Mouse (Mus musculus): ENCODE measurements around the gene AC109138.7. TPM values are rescaled to one million over a fixed set of nuclear protein-coding genes. Genes with fewer than 3 reads are reported as not detected.

Gene AC109138.7
- polyA plus RNA-seq, 1 experiment from 2014 or later: not detected

- H3K4me2 ChIP-seq (ENCODE audit: low read depth, low read length): no peak overlapping the region
- H3K4me3 ChIP-seq (ENCODE audit: low read depth, low read length): no peak overlapping the region
- ATAC-seq (ENCODE audit: low read depth) (no peak), DNase-seq (ENCODE audit: low spot score) (no peak)
- H3K27me3 ChIP-seq (replicated peaks; ENCODE audit: control insufficient read depth, insufficient read depth, low read length): no peaks in the 10 kb centered on the region
- no peaks in the 10 kb centered on the region for H3K9me3 ChIP-seq (ENCODE audit: control insufficient read depth, low read length)
- 47% methylated on average over 8 of the region's 8 CpGs for WGBS
- H3K27ac ChIP-seq (replicated peaks; ENCODE audit: low read depth, low read length): no peak overlapping the region
- no peak overlapping the region for H3K9ac ChIP-seq (ENCODE audit: low read depth, low read length)
- H3K36me3 ChIP-seq (ENCODE audit: control insufficient read depth, insufficient read depth, low read length): no peaks in the 10 kb centered on the region
- no peaks in the 10 kb centered on the region for H3K4me1 ChIP-seq (ENCODE audit: control insufficient read depth, insufficient read depth, low read length)
These were observed 47.0 kb downstream of the AC109138.7 start for GRCm38 (mm10) chr19:4261038-4261698.

DNA sequence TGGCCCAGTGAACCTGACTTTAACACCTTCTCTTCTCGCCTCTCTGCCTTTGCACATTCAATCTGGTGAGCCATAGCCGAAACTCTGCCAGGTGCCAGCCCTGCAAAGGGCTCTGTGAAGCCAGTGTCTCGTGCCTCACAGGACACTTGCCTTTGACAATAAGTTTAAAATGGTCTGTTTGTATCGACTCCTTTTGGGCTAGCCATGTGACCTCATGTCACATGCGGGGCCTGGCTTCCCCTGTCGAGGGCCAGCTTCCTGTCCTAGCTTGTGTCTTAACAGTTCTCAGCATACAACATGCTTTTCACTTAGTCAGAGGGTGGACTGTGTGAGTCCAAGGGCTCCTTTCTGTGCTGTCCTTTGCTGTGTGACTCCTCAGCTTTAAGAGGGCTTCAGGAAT is 48.6 kb downstream of the AC109138.7 start:
- no peak overlapping the region for H3K4me3 ChIP-seq (ENCODE audit: low read depth, low read length)
- H3K4me1 ChIP-seq (ENCODE audit: control insufficient read depth, insufficient read depth, low read length): no peaks in the 10 kb centered on the region
- H3K4me2 ChIP-seq (ENCODE audit: low read depth, low read length): no peak overlapping the region
- H3K27me3 ChIP-seq (replicated peaks; ENCODE audit: control insufficient read depth, insufficient read depth, low read length): no peaks in the 10 kb centered on the region
- no peak overlapping the region for H3K9ac ChIP-seq (ENCODE audit: low read depth, low read length)
- ATAC-seq (ENCODE audit: low read depth): no peak
- no peaks in the 10 kb centered on the region for H3K36me3 ChIP-seq (ENCODE audit: control insufficient read depth, insufficient read depth, low read length)
- H3K27ac ChIP-seq (replicated peaks; ENCODE audit: low read depth, low read length): no peak overlapping the region
- 66% methylated on average over 6 of the region's 6 CpGs for WGBS
- H3K9me3 ChIP-seq (ENCODE audit: control insufficient read depth, low read length): no peaks in the 10 kb centered on the region
- DNase-seq (ENCODE audit: low spot score): no peak

DNA sequence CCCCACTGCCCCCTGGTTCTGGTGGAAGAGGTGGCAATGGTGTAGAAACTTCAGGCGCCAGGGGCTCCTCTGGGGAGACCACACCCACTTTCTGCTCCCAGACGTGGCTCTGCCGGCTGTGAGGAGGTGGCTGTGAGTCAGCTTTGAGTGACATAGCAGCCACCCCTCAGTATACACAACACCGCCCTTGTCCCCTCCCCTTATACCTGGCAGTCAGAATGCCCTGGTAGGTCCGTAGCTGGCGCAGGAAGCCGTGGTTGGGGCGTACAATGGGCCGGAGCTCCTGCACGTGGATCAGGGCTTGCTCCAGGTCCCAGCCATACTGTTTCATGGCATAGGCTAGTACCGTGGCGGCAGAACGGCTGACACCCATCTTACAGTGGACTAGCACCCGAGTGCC is 49.5 kb downstream of the AC109138.7 start:
- H3K9me3 ChIP-seq (ENCODE audit: control insufficient read depth, low read length): no peaks in the 10 kb centered on the region
- no peaks in the 10 kb centered on the region for H3K27me3 ChIP-seq (replicated peaks; ENCODE audit: control insufficient read depth, insufficient read depth, low read length)
- 62% methylated on average over 14 of the region's 14 CpGs for WGBS
- DNase-seq (ENCODE audit: low spot score) (no peak), ATAC-seq (ENCODE audit: low read depth) (peak; percentile 16; the same call in 1 of the 2 replicates)
- no peak overlapping the region for H3K4me2 ChIP-seq (ENCODE audit: low read depth, low read length)
- H3K36me3 ChIP-seq (ENCODE audit: control insufficient read depth, insufficient read depth, low read length): no peaks in the 10 kb centered on the region
- H3K4me3 ChIP-seq (ENCODE audit: low read depth, low read length): no peak overlapping the region
- H3K4me1 ChIP-seq (ENCODE audit: control insufficient read depth, insufficient read depth, low read length): 0 out of 2 replicates have a peak, but pooled peaks cover 3% of the 10 kb centered on the region
- H3K9ac ChIP-seq (ENCODE audit: low read depth, low read length): no peak overlapping the region
- no peak overlapping the region for H3K27ac ChIP-seq (replicated peaks; ENCODE audit: low read depth, low read length)

DNA sequence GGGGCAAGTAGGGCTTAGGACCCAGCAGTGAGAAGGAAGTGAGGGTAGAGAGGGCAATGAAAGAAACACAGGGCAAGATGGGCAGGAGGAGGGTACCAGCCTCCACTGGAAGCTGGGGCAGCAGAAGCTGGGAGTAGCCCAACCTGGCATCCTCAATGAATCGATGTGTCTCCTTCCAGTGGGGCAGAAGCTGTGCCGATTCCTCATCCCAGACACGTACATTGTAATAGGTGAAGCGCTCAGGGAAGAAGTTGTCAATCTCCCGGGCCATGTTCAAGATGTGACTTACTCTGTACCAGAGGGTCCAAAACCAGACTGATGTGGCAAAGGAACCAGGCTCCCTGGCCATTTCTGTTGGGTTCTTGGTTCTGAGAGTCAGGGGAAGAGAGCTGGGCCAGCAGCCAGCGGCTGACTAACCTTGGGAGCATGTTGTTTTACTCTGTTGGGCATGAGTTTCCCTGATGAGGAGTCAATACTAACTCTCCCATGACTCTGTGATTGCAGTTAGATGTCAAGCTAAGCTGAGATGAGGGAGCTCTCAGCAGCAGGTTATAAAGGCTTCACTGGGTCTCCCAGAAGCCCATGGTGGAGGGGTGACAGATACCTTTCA is 50.1 kb downstream of the AC109138.7 start:
- no peaks in the 10 kb centered on the region for H3K36me3 ChIP-seq (ENCODE audit: control insufficient read depth, insufficient read depth, low read length)
- no peak overlapping the region for H3K4me2 ChIP-seq (ENCODE audit: low read depth, low read length)
- no peak for DNase-seq (ENCODE audit: low spot score)
- H3K4me1 ChIP-seq (ENCODE audit: control insufficient read depth, insufficient read depth, low read length): 0 out of 2 replicates have a peak, but pooled peaks cover 3% of the 10 kb centered on the region
- no peaks in the 10 kb centered on the region for H3K27me3 ChIP-seq (replicated peaks; ENCODE audit: control insufficient read depth, insufficient read depth, low read length)
- H3K27ac ChIP-seq (replicated peaks; ENCODE audit: low read depth, low read length): no peak overlapping the region
- 95% methylated on average over 6 of the region's 6 CpGs for WGBS
- no peaks in the 10 kb centered on the region for H3K9me3 ChIP-seq (ENCODE audit: control insufficient read depth, low read length)
- no peak for ATAC-seq (ENCODE audit: low read depth)
- no peak overlapping the region for H3K9ac ChIP-seq (ENCODE audit: low read depth, low read length)
- no peak overlapping the region for H3K4me3 ChIP-seq (ENCODE audit: low read depth, low read length)

DNA sequence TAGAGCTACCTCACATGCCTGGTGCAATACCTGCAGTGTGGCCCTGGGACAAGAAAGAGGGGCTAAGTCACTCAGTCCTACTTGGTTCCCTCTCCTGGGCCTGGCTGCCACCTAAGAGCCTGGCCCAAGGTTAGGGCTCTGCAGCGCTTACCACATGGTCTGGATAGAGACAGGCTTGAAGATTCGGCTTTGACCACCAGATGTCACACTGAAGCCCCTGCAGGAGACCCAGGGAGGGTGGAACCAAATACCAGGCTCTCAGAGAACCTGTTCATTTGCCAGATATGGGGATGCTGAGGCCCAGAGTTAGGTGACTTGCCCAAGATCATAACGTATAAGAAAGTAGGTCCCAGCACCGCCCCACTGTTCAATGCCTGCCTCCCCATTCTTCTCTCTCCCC is 51.8 kb downstream of the AC109138.7 start:
- ATAC-seq (ENCODE audit: low read depth): no peak
- whole genome bisulfite sequencing: 74% methylated on average over 4 of the region's 4 CpGs
- Histone ChIP-seq H3K4me1 (ENCODE audit: control insufficient read depth, insufficient read depth, low read length) (0 out of 2 replicates have a peak, but pooled peaks cover 3% of the 10 kb centered on the region), H3K4me3 (ENCODE audit: low read depth, low read length) (no peak overlapping the region), H3K36me3 (ENCODE audit: control insufficient read depth, insufficient read depth, low read length) (peaks cover 2% of the 10 kb centered on the region; the same call in 1 of the 2 replicates), H3K27ac (replicated peaks; ENCODE audit: low read depth, low read length) (no peak overlapping the region), H3K4me2 (ENCODE audit: low read depth, low read length) (no peak overlapping the region), H3K9ac (ENCODE audit: low read depth, low read length) (no peak overlapping the region), H3K27me3 (replicated peaks; ENCODE audit: control insufficient read depth, insufficient read depth, low read length) (no peaks in the 10 kb centered on the region), H3K9me3 (ENCODE audit: control insufficient read depth, low read length) (no peaks in the 10 kb centered on the region)
- no peak for DNase-seq (ENCODE audit: low spot score)

DNA sequence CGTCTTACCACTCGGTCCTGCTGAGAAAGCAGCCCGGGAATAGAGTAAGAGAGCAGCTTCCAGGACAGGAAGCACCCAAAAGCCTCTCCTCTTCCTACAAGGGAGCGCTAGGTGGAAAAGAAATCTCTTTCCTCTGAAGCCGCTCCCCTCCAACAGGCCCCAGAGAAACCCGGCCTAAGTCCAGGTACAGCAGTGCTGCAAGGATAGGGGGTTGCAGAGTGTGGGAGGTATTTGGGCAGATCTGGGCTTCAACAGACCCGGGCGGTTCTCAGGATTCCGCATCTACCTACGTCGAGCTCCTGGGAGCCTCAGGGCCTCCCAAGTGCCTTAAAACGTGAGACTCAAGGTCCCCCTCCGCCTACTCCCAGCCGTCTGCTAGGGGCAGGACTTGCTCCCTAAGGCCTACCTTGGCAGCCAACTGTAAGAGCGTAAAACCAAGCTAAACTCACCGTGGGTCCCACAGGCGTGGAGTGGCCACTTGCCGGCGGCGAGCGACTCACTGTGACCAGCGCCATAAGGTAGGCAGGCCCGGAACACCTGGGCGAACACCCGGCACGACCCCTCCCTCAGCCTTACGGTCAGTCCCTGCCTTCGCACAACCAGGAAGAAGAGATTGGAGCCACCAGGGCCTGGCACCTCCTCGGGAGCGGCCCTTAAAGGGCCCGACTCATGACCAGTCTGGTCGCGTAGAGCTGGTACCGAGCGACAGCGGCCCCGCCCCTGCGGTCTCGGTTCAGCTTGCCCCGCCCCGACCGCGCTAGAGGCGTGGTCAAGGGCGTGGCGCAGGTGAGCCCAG is 54.6 kb downstream of the AC109138.7 start, which contains the start of gene Ssh3:
Gene Ssh3 (minus strand): TSS at position 615 of the 796 bp plus-strand sequence.
- Histone ChIP-seq H3K27me3 (replicated peaks; ENCODE audit: control insufficient read depth, insufficient read depth, low read length) (no peaks in the 10 kb centered on the region), H3K4me2 (ENCODE audit: low read depth, low read length) (peak within 1 kb of the TSS; percentile 68), H3K4me3 (ENCODE audit: low read depth, low read length) (peak within 1 kb of the TSS; percentile 52), H3K27ac (replicated peaks; ENCODE audit: low read depth, low read length) (no peak within 1 kb of the TSS), H3K36me3 (ENCODE audit: control insufficient read depth, insufficient read depth, low read length) (peaks cover 6% of the 10 kb centered on the region; the same call in 1 of the 2 replicates), H3K9ac (ENCODE audit: low read depth, low read length) (peak within 1 kb of the TSS; percentile 67), H3K4me1 (ENCODE audit: control insufficient read depth, insufficient read depth, low read length) (0 out of 2 replicates have a peak, but pooled peaks cover 3% of the 10 kb centered on the region), H3K9me3 (ENCODE audit: control insufficient read depth, low read length) (no peaks in the 10 kb centered on the region)
- ATAC-seq (ENCODE audit: low read depth) (peak; percentile 92), DNase-seq (ENCODE audit: low spot score) (peak; percentile 78)
- WGBS: 5% methylated on average over 33 of the region's 46 CpGs

- Histone ChIP-seq H3K36me3 (ENCODE audit: control insufficient read depth, insufficient read depth, low read length) (peaks cover 6% of the 10 kb centered on the region; the same call in 1 of the 2 replicates), H3K27ac (replicated peaks; ENCODE audit: low read depth, low read length) (no peak overlapping the region), H3K9me3 (ENCODE audit: control insufficient read depth, low read length) (no peaks in the 10 kb centered on the region), H3K4me1 (ENCODE audit: control insufficient read depth, insufficient read depth, low read length) (0 out of 2 replicates have a peak, but pooled peaks cover 3% of the 10 kb centered on the region), H3K9ac (ENCODE audit: low read depth, low read length) (no peak overlapping the region), H3K27me3 (replicated peaks; ENCODE audit: control insufficient read depth, insufficient read depth, low read length) (no peaks in the 10 kb centered on the region), H3K4me2 (ENCODE audit: low read depth, low read length) (no peak overlapping the region), H3K4me3 (ENCODE audit: low read depth, low read length) (no peak overlapping the region)
- 59% methylated on average over 6 of the region's 6 CpGs for WGBS
- no peak for DNase-seq (ENCODE audit: low spot score)
- no peak for ATAC-seq (ENCODE audit: low read depth)
These were observed 56.0 kb downstream of the AC109138.7 start for GRCm38 (mm10) chr19:4270187-4270586.

DNA sequence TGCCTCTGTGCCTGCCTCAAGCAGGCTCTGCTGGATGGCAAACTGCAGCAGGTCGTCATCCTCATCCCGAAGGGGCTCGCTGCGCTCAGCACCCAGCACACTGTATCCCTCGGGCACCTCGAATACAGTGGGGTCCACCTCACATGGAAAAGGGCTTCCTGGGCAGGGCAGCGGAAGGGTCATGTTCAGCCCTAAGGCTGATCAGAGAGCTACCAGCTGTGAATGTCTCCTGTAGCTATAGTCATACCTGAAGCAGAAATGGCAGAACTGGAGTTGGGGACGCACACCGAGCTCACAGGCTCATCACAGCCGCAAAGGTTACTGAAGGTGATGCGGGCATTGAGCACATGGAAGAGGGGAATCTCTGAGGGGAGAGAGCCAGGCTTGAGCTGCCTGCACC is 56.8 kb downstream of the AC109138.7 start:
- 0 out of 2 replicates have a peak, but pooled peaks cover 3% of the 10 kb centered on the region for H3K4me1 ChIP-seq (ENCODE audit: control insufficient read depth, insufficient read depth, low read length)
- H3K4me2 ChIP-seq (ENCODE audit: low read depth, low read length): no peak overlapping the region
- H3K9me3 ChIP-seq (ENCODE audit: control insufficient read depth, low read length): 0 out of 2 replicates have a peak, but pooled peaks cover 4% of the 10 kb centered on the region
- DNase-seq (ENCODE audit: low spot score): no peak
- ATAC-seq (ENCODE audit: low read depth): no peak
- peaks cover 6% of the 10 kb centered on the region; the same call in 1 of the 2 replicates for H3K36me3 ChIP-seq (ENCODE audit: control insufficient read depth, insufficient read depth, low read length)
- H3K9ac ChIP-seq (ENCODE audit: low read depth, low read length): no peak overlapping the region
- no peak overlapping the region for H3K4me3 ChIP-seq (ENCODE audit: low read depth, low read length)
- WGBS: 92% methylated on average over 11 of the region's 11 CpGs
- no peak overlapping the region for H3K27ac ChIP-seq (replicated peaks; ENCODE audit: low read depth, low read length)
- H3K27me3 ChIP-seq (replicated peaks; ENCODE audit: control insufficient read depth, insufficient read depth, low read length): no peaks in the 10 kb centered on the region
